Mouse (Mus musculus) stomach, embryonic 14.5 days (tissue): ENCODE measurements around the gene Dpp10. TPM values are rescaled to one million over a fixed set of nuclear protein-coding genes. Genes with fewer than 3 reads are reported as not detected.

Source experiments
- ATAC-seq: fragments of 200-750 bp; cut with Nextera tagmentation; 2 replicates; pipeline ENCODE4 v1.8.0; 2017; ENCODE audit warnings: low read depth, moderate TSS enrichment; ENCODE audit not compliant: insufficient number of reproducible peaks, insufficient read depth, low FRiP score
- H3K27ac ChIP-seq: fragments of 300-500 bp; sonication (generic); 2 replicates; pipeline ENCODE4 v1.5.1; 2014; ENCODE audit warnings: mild to moderate bottlenecking, low read length, moderate library complexity, mixed read lengths
- H3K27me3 ChIP-seq: fragments of 300-500 bp; sonication (generic); 2 replicates; pipeline ENCODE4 v1.6.1; 2014; ENCODE audit warnings: low read length, control low read depth, mixed read lengths; ENCODE audit not compliant: control insufficient read depth, insufficient read depth
- H3K36me3 ChIP-seq: fragments of 300-500 bp; sonication (generic); 2 replicates; pipeline ENCODE4 v1.6.1; 2014; ENCODE audit warnings: mild to moderate bottlenecking, control low read depth, low read length, moderate library complexity, mixed read lengths; ENCODE audit not compliant: control insufficient read depth, insufficient read depth
- H3K4me1 ChIP-seq: fragments of 300-500 bp; sonication (generic); 2 replicates; pipeline ENCODE4 v1.6.1; 2014; ENCODE audit warnings: low read length, control low read depth, mixed read lengths; ENCODE audit not compliant: control insufficient read depth, insufficient read depth
- H3K4me2 ChIP-seq: fragments of 300-500 bp; sonication (generic); replicated peaks from 2 replicates; pipeline ENCODE4 v1.6.1; 2014; ENCODE audit warnings: low read depth, low read length, control low read depth
- H3K4me3 ChIP-seq: fragments of 300-500 bp; sonication (generic); 2 replicates; pipeline ENCODE4 v1.5.1; 2014; ENCODE audit warnings: low read depth, low read length, control low read depth
- H3K9ac ChIP-seq: fragments of 300-500 bp; sonication (generic); replicated peaks from 2 replicates; pipeline ENCODE4 v1.6.1; 2014; ENCODE audit warnings: low read depth, mild to moderate bottlenecking, control low read depth, low read length, moderate library complexity, mixed read lengths
- H3K9me3 ChIP-seq: fragments of 300-500 bp; sonication (generic); 2 replicates; pipeline ENCODE4 v1.6.1; 2016; ENCODE audit warnings: low read depth, low read length, control low read depth; ENCODE audit not compliant: control insufficient read depth
- WGBS: fragments of 180-500 bp; shearing (Covaris S2); extraction: QIAGEN DNeasy Blood & Tissue Kit; methylation state at CpG from one replicate; pipeline ENCODE4 v1.1.7; 2014; 5-methylcytosine and 5-hydroxymethylcytosine counted together
- polyA plus RNA-seq: library from polyadenylated mRNA; unstranded; fragments of >200 nt; fragmentation: Nextera tagmentation; extraction: Ambion mirVana; gene quantifications from 2 replicates; pipeline ENCODE4 v1.2.1, GENCODE M21; 2014

The Dpp10 gene
- polyA plus RNA-seq, 1 experiment from 2014 or later: 1.7 TPM

GRCm38 (mm10) chr1:123337877-123338276 lies 707.5 kb downstream of the Dpp10 start:
- ATAC-seq: no peak
- no peak overlapping the region for H3K4me2 ChIP-seq
- H3K36me3 ChIP-seq: no peaks in the 10 kb centered on the region
- H3K9me3 ChIP-seq: no peaks in the 10 kb centered on the region
- no peak overlapping the region for H3K27ac ChIP-seq
- no peak overlapping the region for H3K9ac ChIP-seq
- no peaks in the 10 kb centered on the region for H3K27me3 ChIP-seq
- H3K4me3 ChIP-seq: no peak overlapping the region
- H3K4me1 ChIP-seq: no peaks in the 10 kb centered on the region
- WGBS: 73% methylated on average over 1 of the region's 1 CpGs

DNA sequence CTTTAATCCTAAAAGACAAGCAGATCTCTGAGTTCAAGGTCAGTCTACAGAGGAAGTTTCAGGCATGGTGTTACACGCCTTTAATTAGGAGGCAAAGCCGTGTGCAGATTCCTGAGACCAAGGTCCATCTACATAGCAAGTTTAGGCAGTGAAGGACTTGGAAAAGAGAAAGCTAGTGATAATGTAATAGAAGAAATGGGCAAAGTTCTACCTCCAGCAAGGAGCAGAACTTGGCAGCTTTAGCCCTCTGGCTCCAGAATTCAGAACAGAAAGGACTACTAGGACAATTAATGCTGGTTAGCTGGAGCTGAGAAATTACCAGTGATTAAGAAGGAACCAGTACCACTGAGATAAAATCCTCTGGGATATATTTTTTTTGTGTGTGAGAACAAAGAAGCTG lies 728.5 kb downstream of the Dpp10 start:
- H3K4me2 ChIP-seq: no peak overlapping the region

More for the DNA sequence above, 728.5 kb downstream of the Dpp10 start:
- no peak overlapping the region for H3K9ac ChIP-seq
- WGBS: 84% methylated on average over 2 of the region's 2 CpGs
- H3K36me3 ChIP-seq: no peaks in the 10 kb centered on the region
- no peaks in the 10 kb centered on the region for H3K4me1 ChIP-seq
- H3K4me3 ChIP-seq: no peak overlapping the region
- no peaks in the 10 kb centered on the region for H3K9me3 ChIP-seq
- no peaks in the 10 kb centered on the region for H3K27me3 ChIP-seq
- H3K27ac ChIP-seq: no peak overlapping the region
- no peak for ATAC-seq
